Mouse (Mus musculus) heart, adult 2 months (tissue): ENCODE measurements around the gene Uggt2.

Experiments used
- CTCF ChIP-seq: fragments of 200-600 bp; IDR thresholded peaks from 2 replicates; pipeline ENCODE4 v1.8.1; 2022; ENCODE audit warnings: antibody characterized with exemption, mild to moderate bottlenecking, moderate library complexity
- EP300 ChIP-seq: fragments of 200-500 bp; IDR thresholded peaks from 2 replicates; pipeline ENCODE4 v1.6.1; 2011; ENCODE audit warnings: low read depth, low read length, control low read depth; ENCODE audit not compliant: insufficient read depth
- POLR2A ChIP-seq: fragments of 200-500 bp; IDR thresholded peaks from 2 replicates; pipeline ENCODE4 v1.6.1; 2011; ENCODE audit warnings: mild to moderate bottlenecking, low read depth, low read length, control low read depth; ENCODE audit not compliant: insufficient read depth

DNA sequence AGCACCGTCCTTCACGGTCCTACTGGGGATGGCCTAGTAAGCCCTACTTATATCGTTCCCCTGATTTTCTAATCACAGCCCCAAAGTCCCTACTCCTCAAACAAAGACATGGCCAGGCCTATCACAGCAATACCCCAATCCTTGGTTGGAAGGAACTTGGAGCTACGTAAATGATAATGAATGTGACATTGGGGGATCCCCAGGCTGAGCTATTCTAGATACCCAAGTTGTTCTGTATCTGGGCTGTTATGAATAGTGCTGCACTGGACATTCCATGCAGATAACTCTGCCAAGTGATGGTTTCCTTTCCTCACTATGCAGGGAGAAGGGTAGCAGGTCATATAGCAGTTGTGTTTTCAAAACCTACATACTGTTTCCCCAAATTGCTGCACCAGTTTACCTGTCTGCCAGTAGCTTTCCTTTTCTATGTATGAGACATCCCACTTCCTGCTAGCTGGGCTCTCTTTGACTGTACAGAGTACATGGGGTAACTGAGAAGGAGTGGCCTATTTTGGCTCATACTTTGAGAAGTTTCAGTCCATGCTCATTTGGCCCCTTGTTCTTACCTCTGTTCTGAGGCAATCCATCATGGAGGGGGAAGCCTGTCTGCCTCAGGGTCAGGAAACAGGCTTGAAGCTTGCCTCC lies 133.8 kb downstream of the Uggt2 start:
- TF ChIP-seq CTCF: no peak
- no peak for TF ChIP-seq POLR2A
- TF ChIP-seq EP300: no peak
